Mouse (Mus musculus) lung, embryonic 14.5 days (tissue): ENCODE data around the gene Ap2a2. TPM values are rescaled to one million over a fixed set of nuclear protein-coding genes. Genes with fewer than 3 reads are reported as not detected.

Experiments used
- ATAC-seq: fragments of 200-750 bp; cut with Nextera tagmentation; 2 replicates; pipeline ENCODE4 v1.8.0; 2017; ENCODE audit warnings: mild to moderate bottlenecking, moderate TSS enrichment, moderate library complexity; ENCODE audit not compliant: insufficient read depth
- DNase-seq: peaks from one replicate; pipeline ENCODE4 v3.0.0-alpha.2; 2015
- H3K27ac ChIP-seq: fragments of 300-500 bp; sonication (generic); 2 replicates; pipeline ENCODE4 v1.5.1; 2014; ENCODE audit warnings: low read depth, mild to moderate bottlenecking, moderate library complexity
- H3K27me3 ChIP-seq: fragments of 300-500 bp; sonication (generic); 2 replicates; pipeline ENCODE4 v1.6.1; 2014; ENCODE audit warnings: low read length, control low read depth; ENCODE audit not compliant: insufficient read depth
- H3K36me3 ChIP-seq: fragments of 300-500 bp; sonication (generic); 2 replicates; pipeline ENCODE4 v1.6.1; 2014; ENCODE audit warnings: control low read depth; ENCODE audit not compliant: insufficient read depth
- H3K4me1 ChIP-seq: fragments of 300-500 bp; sonication (generic); 2 replicates; pipeline ENCODE4 v1.6.1; 2014; ENCODE audit warnings: antibody characterized with exemption, control low read depth; ENCODE audit not compliant: insufficient read depth
- H3K4me2 ChIP-seq: fragments of 300-500 bp; sonication (generic); 2 replicates; pipeline ENCODE4 v1.6.1; 2014; ENCODE audit warnings: mild to moderate bottlenecking
- H3K4me3 ChIP-seq: fragments of 300-500 bp; sonication (generic); 2 replicates; pipeline ENCODE4 v1.5.1; 2014; ENCODE audit warnings: low read depth, low read length
- H3K9ac ChIP-seq: fragments of 300-500 bp; sonication (generic); 2 replicates; pipeline ENCODE4 v1.6.1; 2014
- H3K9me3 ChIP-seq: fragments of 300-500 bp; sonication (generic); 2 replicates; pipeline ENCODE4 v1.6.1; 2016; ENCODE audit warnings: low read depth, low read length, control low read depth
- CTCF ChIP-seq: IDR thresholded peaks from 2 replicates; pipeline ENCODE4 v1.5.1; 2016; ENCODE audit warnings: antibody characterized with exemption, low read depth
- WGBS: fragments of 180-500 bp; shearing (Covaris S2); extraction: QIAGEN DNeasy Blood & Tissue Kit; methylation state at CpG from one replicate; pipeline ENCODE4 v1.1.7; 2014; 5-methylcytosine and 5-hydroxymethylcytosine counted together
- polyA plus RNA-seq: library from polyadenylated mRNA; unstranded; fragments of >200 nt; fragmentation: Nextera tagmentation; extraction: Ambion mirVana; gene quantifications from 2 replicates; pipeline ENCODE4 v1.2.1, GENCODE M21; 2014

Gene Ap2a2
- polyA plus RNA-seq, 1 experiment from 2014 or later = 67.6 TPM

DNA sequence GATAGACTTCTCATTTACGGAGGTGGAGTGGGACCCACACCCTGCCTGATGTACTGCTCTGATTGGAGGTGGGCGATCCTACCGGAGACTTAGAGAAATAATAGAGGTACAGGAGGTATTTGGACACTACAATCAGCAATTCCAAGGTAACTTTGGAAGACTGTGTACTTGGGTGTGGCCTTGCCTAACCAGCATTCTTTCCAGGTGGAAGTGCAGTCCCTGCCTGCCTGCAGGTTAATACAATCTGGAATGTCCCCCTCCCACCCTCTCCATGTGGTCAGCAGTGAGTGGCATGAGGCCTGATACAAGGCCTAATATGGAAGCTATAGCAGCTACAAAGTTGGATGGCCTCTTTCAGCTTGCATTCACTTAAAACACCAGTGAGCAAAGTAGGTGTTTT lies 7.9 kb downstream of the Ap2a2 start:
- no peak for TF ChIP-seq CTCF
- H3K4me3 ChIP-seq = no peak overlapping the region
- H3K4me1 ChIP-seq = no peaks in the 10 kb centered on the region
- peaks cover 9% of the 10 kb centered on the region for H3K36me3 ChIP-seq
- H3K9ac ChIP-seq = no peak overlapping the region
- 91% methylated on average over 3 of the region's 3 CpGs for WGBS
- no peak for ATAC-seq
- H3K27me3 ChIP-seq = no peaks in the 10 kb centered on the region
- DNase-seq = no peak
- H3K4me2 ChIP-seq = no peak overlapping the region
- H3K27ac ChIP-seq = no peak overlapping the region
- no peaks in the 10 kb centered on the region for H3K9me3 ChIP-seq

GRCm38 (mm10) chr7:141570625-141571295 lies 8.8 kb downstream of the Ap2a2 start:
- no peak overlapping the region for H3K9ac ChIP-seq
- H3K27me3 ChIP-seq = no peaks in the 10 kb centered on the region
- H3K4me1 ChIP-seq = no peaks in the 10 kb centered on the region
- ATAC-seq (no peak), DNase-seq (no peak)
- no peak overlapping the region for H3K4me3 ChIP-seq
- WGBS = 80% methylated on average over 4 of the region's 4 CpGs
- H3K36me3 ChIP-seq = 0 out of 2 replicates have a peak, but pooled peaks cover under 1% of the 10 kb centered on the region
- no peak for TF ChIP-seq CTCF
- H3K9me3 ChIP-seq = no peaks in the 10 kb centered on the region
- H3K4me2 ChIP-seq = no peak overlapping the region
- no peak overlapping the region for H3K27ac ChIP-seq

GRCm38 (mm10) chr7:141574041-141574440 lies 12.1 kb downstream of the Ap2a2 start:
- no peak for ATAC-seq
- H3K36me3 ChIP-seq = no peaks in the 10 kb centered on the region
- TF ChIP-seq CTCF = no peak

GRCm38 (mm10) chr7:141575481-141575880 lies 13.5 kb downstream of the Ap2a2 start:
- Histone ChIP-seq H3K4me2 (no peak overlapping the region), H3K4me1 (no peaks in the 10 kb centered on the region)

More at GRCm38 (mm10) chr7:141574041-141574440, 12.1 kb downstream of the Ap2a2 start:
- Histone ChIP-seq H3K27ac (no peak overlapping the region), H3K4me1 (no peaks in the 10 kb centered on the region), H3K9me3 (no peaks in the 10 kb centered on the region), H3K4me3 (no peak overlapping the region), H3K9ac (no peak overlapping the region), H3K27me3 (no peaks in the 10 kb centered on the region), H3K4me2 (no peak overlapping the region)
- DNase-seq = no peak
- WGBS = 71% methylated on average over 3 of the region's 3 CpGs

DNA sequence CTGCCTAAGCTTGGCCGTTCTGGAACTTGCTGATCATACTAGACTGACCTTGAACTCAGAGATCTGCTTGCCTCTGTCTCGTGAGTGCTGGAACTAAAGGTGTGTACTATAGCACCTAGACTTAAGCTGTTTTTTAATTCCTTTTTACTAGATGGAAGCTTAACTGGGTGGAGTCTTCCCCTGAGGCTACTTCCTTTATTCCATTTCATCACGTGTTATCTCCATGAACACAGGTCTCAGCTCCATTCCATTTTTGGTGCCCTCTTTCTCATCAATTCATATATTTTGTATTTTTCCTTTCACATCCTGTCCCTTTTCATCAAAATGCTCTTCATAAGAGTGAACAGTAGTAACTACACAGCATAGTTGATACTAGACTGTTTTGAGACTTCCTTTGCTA lies 15.8 kb downstream of the Ap2a2 start:
- H3K4me2 ChIP-seq = no peak overlapping the region
- ATAC-seq (no peak), DNase-seq (no peak)
- H3K27me3 ChIP-seq = no peaks in the 10 kb centered on the region
- H3K36me3 ChIP-seq = no peaks in the 10 kb centered on the region
- no peaks in the 10 kb centered on the region for H3K9me3 ChIP-seq
- no peak overlapping the region for H3K27ac ChIP-seq
- no peak overlapping the region for H3K9ac ChIP-seq
- WGBS = 85% methylated on average over 3 of the region's 3 CpGs
- no peaks in the 10 kb centered on the region for H3K4me1 ChIP-seq
- TF ChIP-seq CTCF = no peak
- no peak overlapping the region for H3K4me3 ChIP-seq

More at GRCm38 (mm10) chr7:141575481-141575880, 13.5 kb downstream of the Ap2a2 start:
- no peak for TF ChIP-seq CTCF
- WGBS = 87% methylated on average over 3 of the region's 3 CpGs
- Histone ChIP-seq H3K4me3 (no peak overlapping the region), H3K27me3 (no peaks in the 10 kb centered on the region), H3K9ac (no peak overlapping the region), H3K36me3 (no peaks in the 10 kb centered on the region), H3K27ac (no peak overlapping the region), H3K9me3 (no peaks in the 10 kb centered on the region)
- no peak for ATAC-seq
- no peak for DNase-seq

DNA sequence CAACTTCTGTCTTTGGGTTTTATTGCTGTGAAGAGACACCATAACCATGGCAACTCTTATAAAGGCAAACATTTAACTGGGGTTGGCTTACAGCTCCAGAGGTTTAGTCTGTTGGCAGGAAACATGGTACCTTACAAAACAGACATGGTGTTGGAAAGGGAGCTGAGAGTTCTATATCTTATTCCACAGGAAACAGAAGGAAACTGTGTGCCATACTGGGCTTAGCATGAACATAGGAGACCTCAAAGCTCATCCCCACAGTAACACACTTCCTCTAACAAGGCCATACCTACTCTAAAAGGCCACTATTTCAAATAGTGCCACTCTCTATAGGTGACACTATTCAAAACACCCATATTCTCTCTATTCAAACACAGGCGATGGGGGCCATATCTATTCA lies 16.5 kb downstream of the Ap2a2 start:
- Histone ChIP-seq H3K4me2 (no peak overlapping the region), H3K4me3 (no peak overlapping the region), H3K4me1 (no peaks in the 10 kb centered on the region), H3K27me3 (no peaks in the 10 kb centered on the region), H3K36me3 (no peaks in the 10 kb centered on the region), H3K27ac (no peak overlapping the region), H3K9me3 (no peaks in the 10 kb centered on the region), H3K9ac (no peak overlapping the region)
- WGBS = 97% methylated on average over 1 of the region's 1 CpGs
- ATAC-seq = no peak
- TF ChIP-seq CTCF = no peak
- no peak for DNase-seq

GRCm38 (mm10) chr7:141578943-141579342 lies 17.0 kb downstream of the Ap2a2 start:
- Histone ChIP-seq H3K9ac (no peak overlapping the region), H3K36me3 (no peaks in the 10 kb centered on the region), H3K4me3 (no peak overlapping the region), H3K4me2 (no peak overlapping the region), H3K4me1 (no peaks in the 10 kb centered on the region), H3K9me3 (no peaks in the 10 kb centered on the region), H3K27me3 (no peaks in the 10 kb centered on the region), H3K27ac (no peak overlapping the region)
- ATAC-seq (no peak), DNase-seq (no peak)
- WGBS = 88% methylated on average over 2 of the region's 2 CpGs
- no peak for TF ChIP-seq CTCF

DNA sequence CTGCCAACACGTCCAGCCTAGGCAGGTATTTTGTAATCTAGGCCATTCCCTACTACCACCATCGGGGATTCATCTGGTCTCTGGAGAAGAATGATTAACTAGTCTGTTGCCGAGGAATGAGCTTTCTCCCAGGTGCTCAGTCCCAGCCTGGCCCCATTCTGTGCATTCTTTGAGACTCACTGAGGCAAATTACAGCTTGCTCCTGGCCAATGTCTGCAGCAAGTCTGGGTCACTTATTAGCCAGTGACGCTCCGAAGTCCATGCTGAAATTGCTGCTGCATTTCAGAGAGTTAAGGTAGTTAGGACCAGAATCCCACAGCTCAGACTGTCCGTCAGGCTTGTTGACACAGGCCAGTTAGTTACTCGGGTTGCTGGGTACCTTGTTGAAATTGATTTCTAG lies 19.4 kb downstream of the Ap2a2 start:
- Histone ChIP-seq H3K9me3 (no peaks in the 10 kb centered on the region), H3K27me3 (no peaks in the 10 kb centered on the region), H3K4me2 (no peak overlapping the region), H3K4me3 (no peak overlapping the region), H3K9ac (no peak overlapping the region), H3K36me3 (no peaks in the 10 kb centered on the region), H3K27ac (no peak overlapping the region), H3K4me1 (no peaks in the 10 kb centered on the region)
- ATAC-seq (no peak), DNase-seq (no peak)
- no peak for TF ChIP-seq CTCF
- WGBS = 69% methylated on average over 7 of the region's 7 CpGs
